Mouse (Mus musculus) megakaryocyte-erythroid progenitor cell, adult 5-6 weeks (primary cell): ENCODE measurements around the gene Zfp235. TPM values are rescaled to one million over a fixed set of nuclear protein-coding genes. Genes with fewer than 3 reads are reported as not detected.

Experiments used
- ATAC-seq: replicated peaks from 2 replicates; pipeline ENCODE4 v1.8.0; 2016; ENCODE audit warnings: mild to moderate bottlenecking, inconsistent platforms; ENCODE audit not compliant: severe bottlenecking, poor library complexity, low FRiP score, low TSS enrichment
- total RNA-seq, 2 experiments: library from RNA; stranded (forward) in 1 of 2; stranded (reverse) in 1 of 2; fragments of 200-1000, 215-1000 nt in 1 of 2; fragments of >200 nt in 1 of 2; fragmentation: Nextera tagmentation in 1 of 2; gene quantifications; 2 replicates each; pipeline ENCODE4 v1.2.3; 2014 to 2017

The Zfp235 gene
- total RNA-seq (2014; fragmentation: Nextera tagmentation) (8.0 and 8.2 TPM in 2 replicates), total RNA-seq (2017) (6.4 and 7.8 TPM in 2 replicates)

DNA sequence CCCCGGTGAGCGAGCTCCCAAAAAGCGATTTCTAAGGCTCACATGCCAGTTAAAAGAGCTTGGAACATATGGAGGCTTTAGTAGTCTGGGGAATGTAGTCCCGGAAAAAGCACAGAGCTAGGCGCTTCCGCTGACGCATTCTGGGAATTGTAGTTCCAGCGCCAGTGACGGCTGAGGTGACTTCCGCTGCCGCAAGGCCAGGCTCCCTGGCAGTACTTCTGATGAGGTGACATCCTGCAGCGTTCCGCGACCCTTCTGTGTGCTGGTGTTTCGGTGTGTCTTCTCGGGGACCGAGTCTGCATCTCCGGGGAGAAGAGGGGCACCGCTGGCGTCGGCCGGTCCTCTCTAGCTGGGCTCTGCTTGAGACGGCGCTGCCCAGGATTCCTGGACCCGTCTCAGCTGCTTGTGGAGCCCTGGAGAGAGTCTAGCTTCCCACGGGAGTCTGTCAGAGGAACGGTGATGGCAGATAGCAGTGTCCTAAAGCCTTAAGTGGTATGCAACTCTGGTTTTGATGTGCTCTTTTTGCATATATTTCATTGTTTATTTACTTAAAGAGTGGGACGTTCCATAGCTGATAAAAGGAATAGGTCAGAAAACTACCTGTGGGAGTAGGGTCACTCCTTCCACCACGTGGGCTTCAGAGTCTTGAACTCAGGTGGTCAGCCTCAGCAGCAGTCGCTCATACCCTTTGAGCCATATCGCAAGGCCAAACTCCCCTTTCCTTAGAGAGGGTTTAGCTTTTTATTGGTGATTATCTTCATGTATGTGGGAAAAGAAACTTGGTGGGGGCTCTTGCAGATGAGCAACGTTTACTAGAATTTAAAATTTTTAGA is at the start of gene Zfp235:
Zfp235 (plus strand) TSS at position 174 of the 833 bp plus-strand sequence.
- peak; percentile 100 for ATAC-seq

DNA sequence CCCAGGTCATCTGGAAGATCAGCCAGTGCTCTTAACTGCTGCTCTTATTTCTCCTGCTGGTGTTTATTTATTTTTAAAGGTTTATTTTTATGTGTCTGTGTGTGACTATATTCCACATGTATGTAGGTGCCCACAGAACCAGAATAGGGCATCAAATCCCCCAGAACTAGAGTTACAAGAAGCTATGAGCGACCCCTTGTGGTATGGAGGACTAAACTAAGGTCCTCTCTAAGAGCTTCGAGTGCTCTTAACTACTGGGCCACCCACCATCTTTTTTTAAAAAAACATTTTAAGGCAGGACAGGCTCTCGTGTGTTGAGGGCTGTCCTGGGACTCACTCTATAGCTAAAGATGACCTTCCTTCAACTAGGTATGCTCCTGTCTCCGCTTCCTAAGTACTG is 47.1 kb upstream of the Zfp235 start:
- no peak for ATAC-seq

DNA sequence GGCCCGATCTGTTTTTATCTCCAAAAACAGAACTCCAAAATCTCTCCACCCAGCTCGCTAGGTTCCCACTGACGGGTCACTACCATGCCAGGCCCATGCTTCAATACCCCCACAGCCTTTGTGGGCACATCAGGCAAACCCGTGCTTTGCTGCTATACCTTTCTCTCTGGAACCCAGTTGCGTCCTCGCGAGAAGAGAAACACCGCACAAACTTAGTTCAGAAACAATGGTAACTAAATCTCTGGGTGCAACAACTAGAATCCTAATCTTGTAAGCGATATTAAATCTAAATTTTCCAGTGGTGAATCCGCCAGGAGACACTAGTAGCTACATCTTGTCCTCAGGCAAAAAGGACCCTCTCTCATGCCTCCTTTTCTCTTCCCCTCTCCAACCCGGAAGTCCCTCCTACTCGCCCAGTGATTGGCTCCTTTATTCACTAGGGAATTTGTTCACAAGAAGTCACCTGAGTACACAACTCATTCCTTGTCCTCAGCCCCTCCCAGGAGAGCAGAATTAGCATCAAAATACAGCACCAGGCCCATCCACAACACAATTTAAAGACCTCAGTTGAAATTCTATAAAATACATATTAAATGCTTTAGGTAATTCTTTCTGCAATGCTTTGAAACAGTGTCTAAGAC is 46.4 kb upstream of the Zfp235 start:
- no peak for ATAC-seq

DNA sequence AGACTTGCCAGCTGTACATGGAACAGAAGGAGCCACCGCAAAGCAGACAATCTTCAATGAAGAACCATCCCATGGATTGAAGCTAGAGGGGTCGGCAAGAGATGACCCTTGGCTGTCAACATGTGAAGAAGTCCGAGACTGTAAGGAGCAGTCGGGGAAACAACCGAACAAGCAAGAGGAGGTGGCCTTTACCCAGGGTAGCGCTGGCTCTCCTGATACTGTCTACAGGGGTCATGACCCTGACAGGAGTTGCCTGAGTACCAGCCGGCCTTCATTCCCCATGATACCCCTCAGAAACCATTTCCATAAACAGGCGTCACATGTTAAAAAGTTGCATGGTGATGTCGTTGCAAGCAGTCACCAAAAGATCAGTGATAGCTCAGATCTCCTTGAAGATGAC is 29.6 kb upstream of the Zfp235 start:
- ATAC-seq = no peak

- ATAC-seq = no peak
Measured at GRCm38 (mm10) chr7:24105144-24105703, 28.7 kb upstream of the Zfp235 start.

DNA sequence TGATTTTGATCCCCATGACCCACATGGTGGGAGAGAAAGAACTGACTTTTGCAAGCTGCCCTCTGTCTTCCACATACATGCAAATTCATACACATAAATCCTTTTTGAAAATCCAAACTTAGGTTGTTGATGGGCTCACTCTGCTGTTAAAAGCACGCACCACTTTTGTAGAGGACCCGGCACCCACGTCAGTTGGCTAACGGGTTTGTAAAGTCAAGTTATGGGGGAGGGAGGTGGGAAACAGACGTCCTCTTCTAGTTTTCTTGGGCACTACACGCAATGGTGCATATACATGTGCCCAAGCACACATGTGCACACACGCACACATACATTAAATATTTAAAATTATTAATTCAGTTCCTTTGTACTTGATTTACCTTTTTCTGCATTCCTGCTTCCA is 23.1 kb upstream of the Zfp235 start:
- no peak for ATAC-seq

GRCm38 (mm10) chr7:24111772-24112155 is 22.2 kb upstream of the Zfp235 start:
- no peak for ATAC-seq

DNA sequence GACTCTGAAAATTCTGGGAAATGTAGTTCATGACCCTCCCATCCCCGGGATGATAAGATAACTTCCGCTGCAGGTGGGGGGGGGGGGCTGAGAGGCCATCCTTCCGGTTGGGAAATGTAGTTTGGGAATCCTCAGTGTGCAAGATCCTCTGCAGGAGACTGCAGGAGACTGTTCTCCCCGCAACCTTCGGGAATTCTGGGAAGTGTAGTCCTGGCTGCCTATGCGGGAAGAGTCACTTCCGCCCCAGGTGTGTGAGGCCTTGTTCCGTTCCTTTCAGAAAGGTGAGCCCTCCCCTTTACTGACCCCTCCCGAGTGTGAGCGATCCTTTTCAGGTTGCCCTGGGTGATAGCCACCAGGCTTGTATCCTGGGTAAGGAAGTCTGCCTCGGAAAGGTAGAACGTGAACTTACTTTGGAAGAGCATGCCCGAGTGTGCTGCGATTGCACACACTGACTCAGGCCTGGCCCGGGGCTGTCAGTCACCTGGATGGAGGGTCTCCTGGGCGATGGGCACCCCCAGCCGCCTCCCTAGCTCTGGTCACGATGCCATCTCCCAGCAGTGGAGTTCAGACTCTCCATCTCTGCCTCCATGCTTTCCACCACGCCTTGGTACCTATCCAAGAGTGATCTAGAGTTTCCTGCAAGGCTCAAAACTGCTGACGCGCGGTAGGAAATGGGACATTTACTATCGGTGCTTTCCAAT is 21.7 kb upstream of the Zfp235 start, which contains the start of gene Zfp112:
Zfp112 (plus strand) TSS at position 159 of the 701 bp plus-strand sequence.
- peak; percentile 72 for ATAC-seq

- peak; percentile 85 for ATAC-seq
Measured at GRCm38 (mm10) chr7:24113001-24113400, 21.0 kb upstream of the Zfp235 start.

- ATAC-seq = peak; percentile 43
Measured at GRCm38 (mm10) chr7:24116655-24117054, 17.3 kb upstream of the Zfp235 start.

- no peak for ATAC-seq
Measured at GRCm38 (mm10) chr7:24133425-24133995, 459 bp upstream of the Zfp235 start.

GRCm38 (mm10) chr7:24142566-24142965 is 8.6 kb downstream of the Zfp235 start:
- no peak for ATAC-seq

DNA sequence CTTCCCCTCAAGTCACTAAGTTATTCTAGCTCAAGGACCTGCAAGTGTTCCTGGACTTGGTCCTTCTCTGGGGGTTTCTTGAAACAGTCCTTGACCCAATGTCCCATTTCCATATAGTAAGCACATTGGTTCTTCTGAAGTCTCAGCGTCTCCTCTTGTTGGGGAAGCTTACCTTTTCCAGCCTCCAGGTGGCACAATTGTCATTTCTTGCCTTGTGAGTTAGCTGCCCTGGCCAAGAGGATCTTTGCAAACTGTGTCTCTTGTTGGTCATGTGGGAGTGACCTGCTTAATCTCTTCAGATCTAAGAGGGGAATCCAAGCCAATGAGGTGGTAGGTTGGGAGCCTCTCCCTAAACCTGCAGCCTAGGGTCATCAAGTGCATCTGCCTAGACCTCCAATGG is 19.3 kb downstream of the Zfp235 start:
- ATAC-seq = peak; percentile 79; the same call in 1 of the 2 replicates

DNA sequence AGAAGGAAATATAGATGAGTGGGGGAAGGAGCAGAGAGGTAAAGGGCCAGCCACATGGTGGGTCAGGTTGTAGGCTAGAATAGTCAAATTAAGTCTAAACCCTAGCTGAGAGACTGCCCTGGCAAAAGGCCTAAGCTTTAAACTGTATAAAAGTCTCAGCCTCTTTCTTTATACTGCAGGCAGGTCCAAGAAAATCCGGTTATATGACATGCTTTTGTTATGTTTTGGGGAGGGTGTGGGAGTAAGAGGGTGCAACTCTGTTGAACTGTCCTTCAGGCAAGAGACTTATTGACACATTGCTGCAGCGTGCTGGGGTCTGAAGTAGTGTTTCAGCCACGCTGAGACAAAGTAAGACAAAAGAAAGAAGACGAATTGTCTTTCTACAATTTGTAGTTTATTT is 38.2 kb downstream of the Zfp235 start:
- ATAC-seq = no peak

DNA sequence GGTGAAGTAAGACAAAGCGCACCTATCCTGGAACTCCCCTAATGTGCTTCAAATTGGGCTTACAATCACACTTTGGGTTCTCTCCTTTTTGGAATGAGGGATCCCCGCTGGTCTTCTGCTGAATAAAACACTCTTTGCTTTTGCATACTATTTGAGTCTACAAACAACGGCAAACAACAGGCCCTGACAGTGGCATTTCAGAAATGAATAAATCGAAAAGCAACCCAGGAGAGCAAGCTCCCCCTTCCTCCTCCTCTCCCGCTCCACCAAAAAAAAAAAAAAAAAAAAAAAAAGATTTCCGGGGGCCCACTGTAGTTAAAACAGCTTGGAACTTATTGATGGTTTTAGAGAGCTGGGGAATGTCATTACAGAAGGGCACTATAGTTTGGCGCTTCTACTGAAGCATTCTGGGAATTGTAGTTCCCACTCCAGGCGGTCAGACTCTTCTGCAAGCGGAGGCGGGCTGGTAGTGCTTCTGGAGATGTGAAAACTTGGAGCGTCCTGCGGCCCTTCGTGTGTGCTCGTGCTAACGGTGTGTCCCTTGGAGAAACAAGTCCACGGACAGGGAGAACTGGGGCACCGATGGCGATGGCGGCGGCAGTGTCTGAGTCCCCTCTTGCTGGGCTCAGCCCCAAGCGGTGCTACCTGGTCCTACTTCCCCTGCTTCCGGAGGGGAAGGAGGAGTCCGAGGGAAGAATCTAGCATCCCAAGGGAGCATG is 40.8 kb downstream of the Zfp235 start, which contains the start of gene Zfp114:
Zfp114 (plus strand) TSS at position 443 of the 719 bp plus-strand sequence.
- ATAC-seq = peak; percentile 94

DNA sequence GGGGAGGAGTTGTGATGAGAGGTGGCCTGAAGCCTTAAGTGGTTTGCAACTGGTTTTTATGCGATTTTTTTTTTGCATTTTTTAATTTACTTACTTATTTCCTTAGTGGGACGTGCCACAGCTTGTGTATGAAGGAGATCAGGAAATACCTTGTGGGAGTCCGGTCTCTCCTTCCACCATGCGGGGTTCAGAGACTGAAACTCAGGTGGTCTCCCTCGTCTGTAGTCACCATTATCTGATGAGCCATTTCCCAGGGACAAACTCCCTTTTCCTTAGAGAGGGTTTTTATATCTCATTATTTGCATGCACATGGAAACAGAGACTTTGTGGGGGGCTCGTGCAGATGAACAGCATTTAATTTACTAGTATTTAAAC is 41.4 kb downstream of the Zfp235 start:
- no peak for ATAC-seq

GRCm38 (mm10) chr7:24187611-24188010 is 53.6 kb downstream of the Zfp235 start:
- no peak for ATAC-seq

DNA sequence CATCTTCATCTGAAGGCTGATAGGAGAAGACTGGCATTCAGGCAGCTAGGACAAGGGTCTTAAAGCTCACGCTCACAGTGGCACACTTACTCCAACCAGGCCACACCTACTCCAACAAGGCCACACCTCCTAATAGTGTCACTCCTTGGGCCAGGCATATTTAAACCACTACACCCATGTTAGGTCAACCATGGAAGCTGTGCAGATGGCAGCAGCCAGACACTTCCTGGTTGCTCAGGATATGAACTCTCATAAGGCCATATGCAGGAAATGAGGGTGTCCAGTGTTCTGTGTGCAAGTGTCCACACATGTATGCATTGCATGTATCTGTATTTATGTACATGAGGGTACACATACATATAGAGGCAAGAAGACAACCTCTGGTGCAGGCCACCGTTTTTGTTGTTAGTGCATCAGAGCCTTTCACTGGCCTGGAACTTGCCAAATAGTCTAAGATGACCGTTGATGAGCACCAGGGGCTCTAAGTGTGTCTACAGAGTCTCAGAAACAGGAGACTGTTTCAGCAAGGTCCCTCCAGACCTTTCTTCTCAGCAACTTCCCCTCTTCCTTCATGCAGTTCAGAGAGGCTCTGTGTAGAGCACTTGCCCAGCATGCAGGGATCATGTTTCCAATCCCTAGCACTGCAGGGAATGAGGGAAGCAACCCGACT is 55.1 kb downstream of the Zfp235 start:
- no peak for ATAC-seq
